Mouse (Mus musculus) neural tube, embryonic 15.5 days (tissue): ENCODE data around the gene Tekt2. TPM values are rescaled to one million over a fixed set of nuclear protein-coding genes. Genes with fewer than 3 reads are reported as not detected.

Experiments
- ATAC-seq: fragments of 200-750 bp; cut with Nextera tagmentation; 2 replicates; pipeline ENCODE4 v1.8.0; 2017; ENCODE audit warnings: mild to moderate bottlenecking, moderate TSS enrichment, moderate library complexity; ENCODE audit not compliant: low FRiP score
- H3K27ac ChIP-seq: fragments of 300-500 bp; sonication (generic); replicated peaks from 2 replicates; pipeline ENCODE4 v1.5.1; 2015; ENCODE audit warnings: mild to moderate bottlenecking, inconsistent platforms
- H3K27me3 ChIP-seq: fragments of 300-500 bp; sonication (generic); replicated peaks from 2 replicates; pipeline ENCODE4 v1.6.1; 2015; ENCODE audit warnings: inconsistent platforms
- H3K36me3 ChIP-seq: fragments of 300-500 bp; sonication (generic); 2 replicates; pipeline ENCODE4 v1.6.1; 2015; ENCODE audit warnings: inconsistent platforms
- H3K4me1 ChIP-seq: fragments of 300-500 bp; sonication (generic); 2 replicates; pipeline ENCODE4 v1.6.1; 2015; ENCODE audit warnings: inconsistent platforms
- H3K4me2 ChIP-seq: fragments of 300-500 bp; sonication (generic); 2 replicates; pipeline ENCODE4 v1.6.1; 2015; ENCODE audit warnings: inconsistent platforms, mild to moderate bottlenecking, moderate library complexity
- H3K4me3 ChIP-seq: fragments of 300-500 bp; sonication (generic); replicated peaks from 2 replicates; pipeline ENCODE4 v1.5.1; 2015; ENCODE audit warnings: mild to moderate bottlenecking, inconsistent platforms
- H3K9ac ChIP-seq: fragments of 300-500 bp; sonication (generic); replicated peaks from 2 replicates; pipeline ENCODE4 v1.6.1; 2015; ENCODE audit warnings: mild to moderate bottlenecking, inconsistent platforms
- H3K9me3 ChIP-seq: fragments of 300-500 bp; sonication (generic); replicated peaks from 2 replicates; pipeline ENCODE4 v1.6.1; 2016; ENCODE audit warnings: inconsistent platforms
- WGBS: fragments of 180-500 bp; shearing (Covaris S2); methylation state at CpG from one replicate; pipeline ENCODE4 v1.1.7; 2015; ENCODE audit warnings: mixed read lengths; 5-methylcytosine and 5-hydroxymethylcytosine counted together
- polyA plus RNA-seq: library from polyadenylated mRNA; unstranded; fragments of >200 nt; fragmentation: Nextera tagmentation; extraction: Ambion mirVana; gene quantifications from 2 replicates; pipeline ENCODE4 v1.2.1, GENCODE M21; 2015

Gene Tekt2
- polyA plus RNA-seq, 1 experiment from 2014 or later, result 9.2 TPM

DNA sequence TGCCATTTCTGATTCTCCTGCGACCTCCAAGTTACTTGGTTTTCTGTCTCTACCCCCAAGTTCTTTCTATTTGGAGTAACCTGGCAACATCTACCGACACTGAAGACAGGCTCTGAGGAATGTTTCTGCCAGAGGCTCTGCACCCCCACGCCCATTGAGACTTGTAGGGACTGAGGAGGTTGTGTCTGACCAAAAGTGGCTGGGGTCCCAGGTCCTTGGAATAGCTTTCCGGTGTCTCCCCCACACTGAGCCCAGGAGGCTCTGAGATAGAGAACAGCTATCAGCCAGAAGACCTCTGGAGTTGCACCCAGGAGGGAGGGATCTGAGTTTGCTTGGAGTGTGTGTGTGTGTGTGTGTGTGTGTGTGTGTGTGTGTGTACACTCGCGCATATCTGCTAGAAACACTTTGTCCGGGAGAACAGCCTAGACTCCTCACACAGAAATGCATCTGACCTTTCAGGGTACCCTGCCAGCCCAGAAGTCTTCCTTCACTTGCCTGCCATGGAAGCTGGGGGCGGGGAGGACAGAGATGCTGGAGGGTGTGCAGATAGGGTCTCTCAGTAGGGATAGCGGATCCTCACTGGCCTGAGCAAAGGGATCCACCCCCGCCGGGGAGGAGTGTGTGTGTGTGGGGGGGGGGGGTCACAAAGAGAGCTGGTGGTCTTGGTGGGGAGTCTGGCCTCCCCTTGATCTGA is 38.0 kb downstream of the Tekt2 start:
- Histone ChIP-seq H3K36me3 (no peaks in the 10 kb centered on the region), H3K9ac (no peak overlapping the region), H3K9me3 (no peaks in the 10 kb centered on the region), H3K4me2 (peak overlapping the region; percentile 16), H3K4me3 (peak overlapping the region; percentile 32; the same call in 1 of the 2 replicates), H3K27me3 (peaks cover 62% of the 10 kb centered on the region), H3K4me1 (peaks cover 13% of the 10 kb centered on the region), H3K27ac (no peak overlapping the region)
- ATAC-seq, result no peak
- 35% methylated on average over 11 of the region's 11 CpGs for WGBS

DNA sequence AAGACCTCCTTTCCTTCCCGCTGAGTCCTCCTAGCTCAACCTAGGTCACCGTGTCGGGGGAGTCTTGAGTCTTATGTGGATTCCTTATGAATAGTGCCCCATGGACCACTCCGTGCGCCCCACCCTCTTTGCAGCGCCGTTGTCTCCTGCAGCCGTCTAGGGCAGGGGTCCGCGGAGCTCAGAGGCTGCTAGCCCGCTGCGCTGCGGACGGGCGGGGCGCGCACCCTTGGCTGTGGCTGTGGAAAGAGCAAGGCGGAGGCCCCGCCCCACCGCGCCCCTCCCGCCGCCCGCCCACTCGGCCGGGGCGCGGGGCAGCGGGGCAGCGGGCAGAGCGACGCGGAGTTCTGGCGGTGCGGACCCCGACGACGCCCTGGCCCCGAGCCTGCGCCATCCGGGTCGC is 39.0 kb downstream of the Tekt2 start, which contains the start of gene Col8a2:
Gene Col8a2 (plus strand): TSS at position 302 of the 400 bp plus-strand sequence.
- WGBS, result 1% methylated on average over 37 of the region's 42 CpGs
- no peak for ATAC-seq
- peaks cover 13% of the 10 kb centered on the region for H3K4me1 ChIP-seq
- H3K4me3 ChIP-seq, result peak within 1 kb of the TSS; percentile 32
- H3K9me3 ChIP-seq, result no peaks in the 10 kb centered on the region
- peak within 1 kb of the TSS; percentile 51 for H3K4me2 ChIP-seq
- no peaks in the 10 kb centered on the region for H3K36me3 ChIP-seq
- 0 out of 2 replicates have a peak within 1 kb of the TSS, but pooled peaks have one; percentile 41 for H3K27ac ChIP-seq
- H3K9ac ChIP-seq, result no peak within 1 kb of the TSS
- peaks cover 62% of the 10 kb centered on the region for H3K27me3 ChIP-seq

DNA sequence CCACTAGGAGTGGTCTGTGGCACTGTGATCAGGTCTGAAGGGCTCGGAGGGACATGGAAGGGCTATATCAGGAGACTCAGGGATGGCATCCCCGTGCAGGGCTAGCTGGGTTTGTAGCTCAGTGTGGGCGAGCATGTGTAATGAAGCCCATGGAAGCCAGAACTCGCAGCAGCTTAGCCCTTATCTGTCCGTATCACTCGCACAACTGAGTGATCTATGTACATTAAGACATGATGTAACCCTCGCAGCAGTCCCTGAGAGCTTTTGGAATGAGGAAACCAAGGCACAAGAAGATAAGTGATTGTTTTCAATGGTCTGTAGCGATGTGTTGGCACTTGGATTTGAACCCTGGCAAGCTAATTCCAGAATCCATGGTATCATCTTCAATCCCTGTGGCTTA is 41.9 kb downstream of the Tekt2 start:
- H3K4me1 ChIP-seq, result peaks cover 13% of the 10 kb centered on the region
- no peaks in the 10 kb centered on the region for H3K9me3 ChIP-seq
- H3K27me3 ChIP-seq, result peaks cover 44% of the 10 kb centered on the region
- no peak for ATAC-seq
- WGBS, result 90% methylated on average over 8 of the region's 8 CpGs
- H3K27ac ChIP-seq, result no peak overlapping the region
- no peaks in the 10 kb centered on the region for H3K36me3 ChIP-seq
- no peak overlapping the region for H3K9ac ChIP-seq
- H3K4me2 ChIP-seq, result no peak overlapping the region
- no peak overlapping the region for H3K4me3 ChIP-seq

DNA sequence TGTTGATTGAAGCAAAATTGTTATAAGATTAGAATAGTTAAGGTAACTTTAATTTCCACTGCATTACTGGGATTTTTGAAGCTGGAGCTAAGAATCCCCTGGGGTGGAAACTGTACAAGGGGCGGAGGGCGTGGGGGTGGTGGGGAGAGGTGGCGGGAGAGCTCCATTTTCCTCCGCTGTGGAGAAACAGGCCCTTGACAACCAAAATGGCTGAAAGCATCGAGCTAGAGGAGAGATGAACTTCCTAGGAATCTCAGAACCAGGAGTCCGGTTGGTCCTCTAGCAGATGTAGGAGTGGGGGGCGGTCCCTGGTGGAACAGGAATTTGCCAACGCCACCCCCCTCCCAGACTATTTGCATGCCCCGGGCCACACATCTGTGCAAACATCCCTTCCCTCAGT is 43.8 kb downstream of the Tekt2 start:
- no peak for ATAC-seq
- Histone ChIP-seq H3K4me3 (no peak overlapping the region), H3K4me1 (peaks cover 14% of the 10 kb centered on the region), H3K27me3 (peaks cover 25% of the 10 kb centered on the region), H3K9ac (no peak overlapping the region), H3K36me3 (no peaks in the 10 kb centered on the region), H3K27ac (no peak overlapping the region), H3K4me2 (no peak overlapping the region), H3K9me3 (no peaks in the 10 kb centered on the region)
- 73% methylated on average over 9 of the region's 9 CpGs for WGBS

DNA sequence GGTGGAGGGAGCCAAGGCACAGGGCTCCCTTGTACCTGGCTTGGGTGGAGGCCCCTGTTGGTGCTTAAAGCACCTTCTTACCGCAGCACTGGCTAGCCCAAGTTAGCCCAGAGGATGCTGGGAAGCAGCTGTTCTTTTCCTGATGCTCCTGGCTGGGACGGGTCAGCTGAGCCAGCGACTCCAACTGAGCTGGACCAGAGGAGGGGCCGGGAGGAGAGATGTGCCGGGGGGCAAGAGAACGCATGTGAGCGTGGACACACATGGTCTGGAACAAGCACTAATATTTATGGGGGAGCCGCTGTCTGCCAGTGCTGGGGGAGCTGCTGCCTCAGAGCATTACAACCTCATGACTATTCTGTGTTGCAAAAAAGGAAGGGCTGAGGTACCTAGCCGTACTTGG is 46.5 kb downstream of the Tekt2 start:
- Histone ChIP-seq H3K27ac (peak overlapping the region; percentile 38; the same call in 1 of the 2 replicates), H3K4me2 (no peak overlapping the region), H3K36me3 (peaks cover 15% of the 10 kb centered on the region), H3K4me1 (peaks cover 10% of the 10 kb centered on the region), H3K27me3 (peaks cover 6% of the 10 kb centered on the region), H3K9me3 (no peaks in the 10 kb centered on the region), H3K9ac (no peak overlapping the region), H3K4me3 (no peak overlapping the region)
- ATAC-seq, result no peak
- 45% methylated on average over 9 of the region's 9 CpGs for WGBS

DNA sequence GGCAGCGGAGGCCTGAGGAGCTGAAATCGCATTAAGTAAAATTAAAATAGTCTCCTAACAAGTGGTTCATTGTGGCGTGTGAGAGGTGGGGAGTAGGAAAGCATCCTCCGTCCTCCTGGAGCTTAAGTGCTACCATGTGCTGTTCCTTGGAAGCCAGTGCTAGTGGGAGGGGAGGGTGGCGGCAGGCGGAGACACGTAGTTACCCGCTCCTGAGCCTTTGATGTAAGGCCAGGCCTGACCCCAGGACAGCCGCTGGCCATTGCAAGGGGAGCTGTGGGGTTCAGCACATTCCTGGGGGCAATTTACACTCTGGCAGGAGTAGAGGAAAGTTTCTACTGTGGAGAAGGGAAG is 46.9 kb downstream of the Tekt2 start:
- Histone ChIP-seq H3K27ac (peak overlapping the region; percentile 38; the same call in 1 of the 2 replicates), H3K27me3 (peaks cover 2% of the 10 kb centered on the region; the same call in 1 of the 2 replicates), H3K4me2 (no peak overlapping the region), H3K9me3 (no peaks in the 10 kb centered on the region), H3K4me3 (no peak overlapping the region), H3K4me1 (peaks cover 10% of the 10 kb centered on the region), H3K36me3 (peaks cover 19% of the 10 kb centered on the region), H3K9ac (no peak overlapping the region)
- ATAC-seq, result no peak
- 36% methylated on average over 9 of the region's 9 CpGs for WGBS

DNA sequence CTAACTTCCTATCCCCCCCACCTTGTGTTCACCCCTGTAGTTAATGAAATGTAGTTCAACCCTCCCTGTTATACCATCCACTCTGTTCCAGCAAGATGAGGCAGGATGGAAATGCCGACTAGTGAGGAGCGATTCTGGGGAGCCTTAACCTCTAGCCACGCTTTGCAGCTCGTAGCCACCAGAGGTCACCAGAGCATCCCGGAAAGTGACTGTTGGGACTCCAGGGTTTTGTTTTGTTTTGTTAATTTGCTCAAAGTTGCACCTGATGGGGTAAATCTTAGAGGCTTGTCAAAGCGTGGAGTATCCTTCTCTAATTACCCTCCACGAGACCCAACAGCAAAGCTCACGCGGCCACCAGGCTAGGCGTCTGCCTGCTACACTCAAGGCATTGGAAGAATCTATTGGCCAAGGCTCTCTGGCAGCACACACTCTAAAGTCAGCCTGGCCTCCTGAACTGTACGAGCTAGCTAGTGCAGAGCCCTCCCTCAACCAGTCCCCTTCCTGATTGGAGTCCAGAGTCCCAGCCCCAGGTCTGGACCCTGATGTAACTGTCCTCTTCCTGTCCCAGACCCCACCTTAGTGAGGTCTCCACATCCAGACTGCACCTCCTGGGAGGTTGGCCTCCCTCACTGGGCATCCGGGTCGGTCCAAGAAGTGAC is 47.5 kb downstream of the Tekt2 start:
- Histone ChIP-seq H3K4me2 (peak overlapping the region; percentile 32; the same call in 1 of the 2 replicates), H3K27ac (no peak overlapping the region), H3K9ac (no peak overlapping the region), H3K4me1 (peaks cover 10% of the 10 kb centered on the region), H3K27me3 (no peaks in the 10 kb centered on the region), H3K4me3 (no peak overlapping the region), H3K9me3 (no peaks in the 10 kb centered on the region), H3K36me3 (peaks cover 24% of the 10 kb centered on the region)
- peak; percentile 65; the same call in 1 of the 2 replicates for ATAC-seq
- 9% methylated on average over 13 of the region's 13 CpGs for WGBS

DNA sequence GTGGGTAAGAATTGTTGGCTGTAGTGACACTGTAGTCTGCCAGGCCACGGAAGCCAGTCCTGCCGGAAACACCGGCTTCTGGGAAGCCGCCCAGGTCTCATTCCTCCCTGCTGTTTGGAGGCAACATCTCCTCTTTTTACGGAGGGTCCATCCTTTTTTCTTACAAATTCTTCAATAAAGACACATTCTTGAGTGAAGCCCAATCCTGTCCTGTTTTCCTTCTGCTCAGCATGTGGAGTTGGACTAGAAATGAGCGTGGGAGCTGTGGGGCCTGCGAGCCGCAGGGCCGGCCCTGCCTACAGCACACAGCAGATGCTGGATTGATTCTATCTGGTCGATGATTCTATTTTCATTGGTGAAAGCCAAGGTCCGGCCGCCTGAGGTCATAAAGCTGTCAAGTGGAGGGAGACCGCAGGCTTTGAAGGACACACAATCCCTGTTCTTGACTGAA is 49.8 kb downstream of the Tekt2 start:
- Histone ChIP-seq H3K4me2 (no peak overlapping the region), H3K36me3 (peaks cover 39% of the 10 kb centered on the region), H3K27ac (no peak overlapping the region), H3K4me3 (no peak overlapping the region), H3K9ac (no peak overlapping the region), H3K9me3 (no peaks in the 10 kb centered on the region), H3K4me1 (peaks cover 10% of the 10 kb centered on the region), H3K27me3 (no peaks in the 10 kb centered on the region)
- WGBS, result 83% methylated on average over 13 of the region's 13 CpGs
- ATAC-seq, result no peak

DNA sequence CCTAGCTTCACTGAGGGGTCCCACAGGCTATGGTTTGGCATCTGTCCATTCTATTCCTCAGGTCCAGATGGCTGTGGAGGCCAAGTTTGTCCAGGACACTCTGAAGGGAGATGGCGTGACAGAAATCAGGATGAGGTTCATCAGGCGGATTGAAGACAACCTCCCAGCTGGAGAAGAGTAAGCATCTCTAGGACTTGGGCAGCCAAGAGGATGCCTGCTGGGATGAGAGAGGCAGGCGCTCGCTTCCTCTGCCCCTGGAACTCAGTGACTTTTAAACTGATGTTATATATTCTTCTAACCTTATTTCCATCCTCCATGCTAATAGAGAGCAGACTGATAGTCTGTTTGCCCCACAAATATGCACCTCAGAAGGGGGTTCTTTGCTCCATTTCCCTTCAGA is 50.4 kb downstream of the Tekt2 start:
- Histone ChIP-seq H3K27ac (no peak overlapping the region), H3K4me3 (no peak overlapping the region), H3K4me2 (no peak overlapping the region), H3K36me3 (peaks cover 39% of the 10 kb centered on the region), H3K4me1 (peaks cover 10% of the 10 kb centered on the region), H3K9ac (no peak overlapping the region), H3K27me3 (no peaks in the 10 kb centered on the region), H3K9me3 (no peaks in the 10 kb centered on the region)
- no peak for ATAC-seq
- 92% methylated on average over 4 of the region's 4 CpGs for WGBS

DNA sequence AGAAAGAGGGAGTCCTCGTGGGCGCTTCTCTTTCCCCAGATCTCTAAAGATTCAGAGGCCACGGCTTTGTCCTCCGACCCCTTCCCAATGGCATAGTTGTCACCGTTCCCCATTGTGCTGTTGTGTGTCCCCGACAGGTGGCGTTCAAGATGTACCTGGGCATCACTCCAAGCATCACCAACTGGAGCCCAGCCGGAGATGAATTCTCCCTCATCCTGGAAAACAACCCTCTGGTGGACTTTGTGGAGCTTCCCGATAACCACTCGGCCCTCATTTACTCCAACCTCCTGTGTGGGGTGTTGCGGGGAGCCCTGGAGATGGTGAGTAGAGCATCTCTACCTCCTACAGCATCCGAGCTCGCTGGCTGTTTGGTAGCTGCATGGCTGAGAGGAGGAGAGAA is 51.7 kb downstream of the Tekt2 start:
- Histone ChIP-seq H3K9me3 (no peaks in the 10 kb centered on the region), H3K36me3 (peaks cover 39% of the 10 kb centered on the region), H3K4me1 (peaks cover 10% of the 10 kb centered on the region), H3K4me2 (no peak overlapping the region), H3K9ac (no peak overlapping the region), H3K27ac (no peak overlapping the region), H3K27me3 (no peaks in the 10 kb centered on the region), H3K4me3 (no peak overlapping the region)
- 79% methylated on average over 13 of the region's 13 CpGs for WGBS
- no peak for ATAC-seq
